Mouse (Mus musculus): ENCODE measurements around the gene Rpn2.

The Rpn2 gene

GRCm38 (mm10) chr2:157349121-157349778, 70.4 kb downstream of the Rpn2 start:
- DNase-seq (ENCODE audit: inconsistent ontology term): peak; percentile 83

DNA sequence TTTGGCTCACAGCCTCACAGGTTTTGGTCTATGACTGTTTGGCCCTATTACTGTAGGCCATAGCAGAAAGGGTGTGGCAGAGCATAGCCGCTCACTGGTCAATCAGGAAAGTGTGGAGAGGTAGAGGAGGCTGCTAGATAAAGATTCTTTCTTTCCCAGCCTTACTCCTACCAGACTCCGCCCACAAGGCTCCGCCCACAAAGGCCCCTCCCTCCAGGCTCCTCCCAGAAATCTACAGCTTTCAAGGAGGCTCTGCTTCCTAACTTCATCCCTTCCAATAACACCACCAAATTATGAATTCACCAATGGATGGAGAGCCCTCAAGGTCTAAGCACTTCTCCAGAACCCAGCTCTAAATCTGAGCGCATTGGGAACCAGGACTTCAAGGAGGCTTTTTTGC, 74.4 kb downstream of the Rpn2 start:
- DNase-seq (ENCODE audit: inconsistent ontology term): no peak

GRCm38 (mm10) chr2:157354106-157354505, 75.3 kb downstream of the Rpn2 start:
- DNase-seq (ENCODE audit: inconsistent ontology term): peak; percentile 87

DNA sequence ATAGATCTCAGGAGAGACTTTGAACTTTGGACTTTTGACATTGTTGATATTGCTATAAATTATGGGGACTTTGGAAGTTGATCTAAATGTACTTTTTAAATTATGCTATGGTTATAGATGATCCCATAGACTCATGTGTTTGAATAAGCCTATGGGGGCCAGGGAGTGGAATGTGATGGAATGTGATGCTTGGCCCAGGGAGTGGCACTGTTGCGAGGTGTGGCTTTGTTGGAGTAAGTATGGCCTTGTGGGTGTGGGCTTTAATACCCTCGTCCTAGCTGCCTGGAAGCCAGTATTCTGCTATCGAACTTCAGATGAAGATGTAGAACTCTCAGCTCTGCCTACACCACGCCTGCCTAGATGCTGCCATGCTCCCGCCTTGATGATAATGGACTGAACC, 81.2 kb downstream of the Rpn2 start:
- no peak for DNase-seq (ENCODE audit: inconsistent ontology term)

DNA sequence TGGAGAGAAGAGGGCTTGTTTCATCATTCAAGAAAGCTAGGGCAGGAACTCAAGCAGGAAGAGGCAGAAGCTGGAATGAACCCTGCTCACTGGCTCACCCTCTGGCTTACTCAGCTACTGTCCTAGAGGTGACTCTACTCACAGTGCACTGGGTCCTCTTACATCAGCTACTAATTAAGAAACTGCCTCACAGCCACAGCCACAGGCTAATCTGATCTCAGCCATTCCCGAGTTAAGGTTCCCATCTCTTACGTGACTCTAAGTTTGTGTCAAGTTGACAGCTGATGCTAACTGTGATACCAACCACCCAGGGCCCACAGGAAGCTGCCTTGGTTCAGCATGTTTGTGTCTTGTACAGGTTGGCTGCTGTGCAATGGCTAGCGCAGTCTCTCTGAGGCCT, 84.2 kb downstream of the Rpn2 start:
- DNase-seq (ENCODE audit: inconsistent ontology term): no peak

DNA sequence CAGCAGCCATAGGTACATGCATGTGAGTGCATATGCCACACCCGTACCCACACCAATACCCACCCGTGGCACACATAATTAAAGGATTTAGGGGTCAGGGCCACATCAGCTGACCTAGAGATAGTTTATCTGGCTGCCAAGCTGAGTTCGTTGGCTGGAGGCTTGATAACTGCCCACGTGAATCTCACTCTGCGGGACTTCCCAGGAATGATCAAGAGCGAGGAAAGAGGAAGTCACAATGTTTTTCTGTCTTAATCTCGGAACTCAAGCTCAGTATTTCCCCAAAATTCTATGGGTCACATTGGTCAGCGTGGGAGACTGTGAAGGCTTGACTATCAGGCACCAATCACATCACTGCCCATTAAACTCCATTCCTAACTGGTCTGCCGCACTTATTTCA, 87.9 kb downstream of the Rpn2 start:
- DNase-seq (ENCODE audit: inconsistent ontology term): no peak

- peak; percentile 94 for DNase-seq (ENCODE audit: inconsistent ontology term)
Measured at GRCm38 (mm10) chr2:157367184-157367893, 88.5 kb downstream of the Rpn2 start, which contains the start of gene Manbal. Manbal (plus strand) TSS chr2:157367594.

DNA sequence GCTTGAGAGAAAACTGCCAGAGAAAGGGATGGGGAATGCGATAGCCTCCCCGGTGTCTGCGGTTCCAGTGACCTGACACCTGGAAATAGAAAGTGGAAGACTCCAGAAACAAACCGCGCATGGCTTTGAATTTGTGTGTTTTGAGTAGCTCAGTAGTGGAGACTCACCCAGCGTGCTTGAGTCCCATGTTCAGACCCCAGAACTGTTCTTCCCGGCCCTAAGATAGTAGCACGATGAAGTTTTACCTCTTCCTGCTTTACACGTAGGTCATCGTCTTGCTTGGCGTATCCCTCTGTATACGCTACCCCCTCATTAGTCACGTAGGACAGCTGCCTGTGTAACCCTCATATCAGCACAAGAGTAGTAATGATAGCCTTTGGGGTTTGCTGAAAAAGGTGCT, 89.2 kb downstream of the Rpn2 start:
- no peak for DNase-seq (ENCODE audit: inconsistent ontology term)

DNA sequence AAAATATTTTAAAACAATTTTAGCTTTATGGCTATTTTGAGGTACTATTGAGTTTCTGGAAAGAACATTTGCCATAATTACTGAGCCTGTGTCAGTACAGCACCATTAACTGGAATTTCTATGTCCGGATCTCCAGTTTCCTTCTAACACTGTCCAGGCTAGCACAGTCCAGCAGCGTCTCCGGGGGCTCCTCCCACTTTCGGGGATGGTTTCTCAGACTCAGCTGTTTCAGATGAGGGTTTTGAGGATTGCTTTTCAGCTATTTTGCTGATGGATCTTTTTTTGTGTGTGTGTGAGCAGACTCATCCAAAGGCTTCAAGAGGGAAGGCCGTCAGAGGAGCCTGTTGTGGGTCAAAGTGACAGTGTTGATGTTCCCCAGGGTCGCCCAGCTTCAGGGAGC, 92.9 kb downstream of the Rpn2 start:
- DNase-seq (ENCODE audit: inconsistent ontology term): no peak

GRCm38 (mm10) chr2:157373681-157374080, 94.9 kb downstream of the Rpn2 start:
- DNase-seq (ENCODE audit: inconsistent ontology term): peak; percentile 58

- peak; percentile 31 for DNase-seq (ENCODE audit: inconsistent ontology term)
Measured at GRCm38 (mm10) chr2:157375051-157375450, 96.2 kb downstream of the Rpn2 start.

Data from Muller cell, postnatal 12 days (primary cell).